Mouse (Mus musculus): Measurements from ENCODE around the gene Rab3a. TPM values are rescaled to one million over a fixed set of nuclear protein-coding genes. Genes with fewer than 3 reads are reported as not detected.

Gene Rab3a
- total RNA-seq, 1 experiment, result 4.3 TPM

GRCm38 (mm10) chr8:70768231-70768776 is 13.8 kb downstream of the Rab3a start:
- H3K4me1 ChIP-seq (ENCODE audit: control insufficient read depth in 2 of 2, insufficient read depth in 2 of 2, low read length in 2 of 2, poor library complexity in 1 of 2), result peaks cover 2 to 42% of the 10 kb centered on the region in 2 experiments; a peak in 3 of 4 replicates
- H3K36me3 ChIP-seq (ENCODE audit: control insufficient read depth, insufficient read depth, low read length, poor library complexity, severe bottlenecking), result peaks cover 37% of the 10 kb centered on the region; the same call in 1 of the 2 replicates
- peak overlapping the region; percentile 49 for H3K9ac ChIP-seq (ENCODE audit: insufficient read depth, low read depth, low read length, poor library complexity, severe bottlenecking)
- DNase-seq (ENCODE audit: low read depth, low spot score), result no peak
- H3K9me3 ChIP-seq (ENCODE audit: control insufficient read depth, insufficient read depth, low read depth, low read length), result no peaks in the 10 kb centered on the region
- in situ Hi-C loops (cut with MboI; ENCODE audit: low sequenced_read_pairs in 2 of 2, unreplicated experiment in 2 of 2), result no loop called here
- TF ChIP-seq ZNF384 (IDR thresholded peaks at IDR 0.05; ENCODE audit: low read depth, low read length) (no peak), HCFC1 (IDR thresholded peaks at IDR 0.05; ENCODE audit: borderline replicate concordance, insufficient read depth, low read length) (no peak), CHD2 (IDR thresholded peaks at IDR 0.05; ENCODE audit: low read depth, low read length) (no peak), ZC3H11A (IDR thresholded peaks at IDR 0.05; ENCODE audit: borderline replicate concordance, low read depth, low read length) (no peak), MAFK (IDR thresholded peaks at IDR 0.05; ENCODE audit: insufficient read depth, low read depth, low read length) (no peak)
- H3K4me3 ChIP-seq (ENCODE audit: insufficient read depth in 1 of 2, low read depth in 1 of 2, low read length in 2 of 2, poor library complexity in 1 of 2, severe bottlenecking in 1 of 2), result peak overlapping the region; percentile 27 to 37
- no peak overlapping the region for H3K27ac ChIP-seq (ENCODE audit: insufficient read depth, low read depth, low read length, poor library complexity, severe bottlenecking)

- Histone ChIP-seq H3K4me1 (ENCODE audit: control insufficient read depth in 2 of 2, insufficient read depth in 2 of 2, low read length in 2 of 2, poor library complexity in 1 of 2) (peaks cover 2 to 39% of the 10 kb centered on the region in 2 experiments; a peak in 3 of 4 replicates), H3K36me3 (ENCODE audit: control insufficient read depth, insufficient read depth, low read length, poor library complexity, severe bottlenecking) (peaks cover 32% of the 10 kb centered on the region; the same call in 1 of the 2 replicates), H3K27ac (ENCODE audit: insufficient read depth, low read depth, low read length, poor library complexity, severe bottlenecking) (no peak overlapping the region), H3K4me3 (ENCODE audit: insufficient read depth in 1 of 2, low read depth in 1 of 2, low read length in 2 of 2, poor library complexity in 1 of 2, severe bottlenecking in 1 of 2) (peak overlapping the region; percentile 27 to 37), H3K9ac (ENCODE audit: insufficient read depth, low read depth, low read length, poor library complexity, severe bottlenecking) (peak overlapping the region; percentile 49), H3K9me3 (ENCODE audit: control insufficient read depth, insufficient read depth, low read depth, low read length) (no peaks in the 10 kb centered on the region)
- no peak for DNase-seq (ENCODE audit: low read depth, low spot score)
- in situ Hi-C loops (cut with MboI; ENCODE audit: low sequenced_read_pairs in 2 of 2, unreplicated experiment in 2 of 2), result no loop called here
- TF ChIP-seq CHD2 (IDR thresholded peaks at IDR 0.05; ENCODE audit: low read depth, low read length) (no peak), ZNF384 (IDR thresholded peaks at IDR 0.05; ENCODE audit: low read depth, low read length) (no peak), MAFK (IDR thresholded peaks at IDR 0.05; ENCODE audit: insufficient read depth, low read depth, low read length) (no peak), HCFC1 (IDR thresholded peaks at IDR 0.05; ENCODE audit: borderline replicate concordance, insufficient read depth, low read length) (no peak), ZC3H11A (IDR thresholded peaks at IDR 0.05; ENCODE audit: borderline replicate concordance, low read depth, low read length) (no peak)
Observed at GRCm38 (mm10) chr8:70768956-70769355, 14.5 kb downstream of the Rab3a start.

GRCm38 (mm10) chr8:70769359-70769758 is 14.9 kb downstream of the Rab3a start:
- peak overlapping the region; percentile 27 to 37; a peak in 3 of 4 replicates for H3K4me3 ChIP-seq (ENCODE audit: insufficient read depth in 1 of 2, low read depth in 1 of 2, low read length in 2 of 2, poor library complexity in 1 of 2, severe bottlenecking in 1 of 2)
- peak overlapping the region; percentile 49 for H3K9ac ChIP-seq (ENCODE audit: insufficient read depth, low read depth, low read length, poor library complexity, severe bottlenecking)
- peak; percentile 97 for DNase-seq (ENCODE audit: low read depth, low spot score)
- H3K36me3 ChIP-seq (ENCODE audit: control insufficient read depth, insufficient read depth, low read length, poor library complexity, severe bottlenecking), result peaks cover 29% of the 10 kb centered on the region; the same call in 1 of the 2 replicates
- in situ Hi-C loops (cut with MboI; ENCODE audit: low sequenced_read_pairs in 2 of 2, unreplicated experiment in 2 of 2), result no loop called here
- TF ChIP-seq MAFK (IDR thresholded peaks at IDR 0.05; ENCODE audit: insufficient read depth, low read depth, low read length) (no peak), HCFC1 (IDR thresholded peaks at IDR 0.05; ENCODE audit: borderline replicate concordance, insufficient read depth, low read length) (peak; percentile 78), ZNF384 (IDR thresholded peaks at IDR 0.05; ENCODE audit: low read depth, low read length) (0 out of 2 replicates have a peak, but pooled peaks have one; percentile 59), ZC3H11A (IDR thresholded peaks at IDR 0.05; ENCODE audit: borderline replicate concordance, low read depth, low read length) (no peak), CHD2 (IDR thresholded peaks at IDR 0.05; ENCODE audit: low read depth, low read length) (no peak)
- H3K9me3 ChIP-seq (ENCODE audit: control insufficient read depth, insufficient read depth, low read depth, low read length), result no peaks in the 10 kb centered on the region
- peaks cover 2 to 39% of the 10 kb centered on the region in 2 experiments; a peak in 3 of 4 replicates for H3K4me1 ChIP-seq (ENCODE audit: control insufficient read depth in 2 of 2, insufficient read depth in 2 of 2, low read length in 2 of 2, poor library complexity in 1 of 2)
- no peak overlapping the region for H3K27ac ChIP-seq (ENCODE audit: insufficient read depth, low read depth, low read length, poor library complexity, severe bottlenecking)

- H3K4me1 ChIP-seq (ENCODE audit: control insufficient read depth in 2 of 2, insufficient read depth in 2 of 2, low read length in 2 of 2, poor library complexity in 1 of 2), result peaks cover 2 to 35% of the 10 kb centered on the region in 2 experiments; a peak in 3 of 4 replicates
- no peak overlapping the region for H3K4me3 ChIP-seq (ENCODE audit: insufficient read depth in 1 of 2, low read depth in 1 of 2, low read length in 2 of 2, poor library complexity in 1 of 2, severe bottlenecking in 1 of 2)
- no peak for DNase-seq (ENCODE audit: low read depth, low spot score)
- no peak overlapping the region for H3K27ac ChIP-seq (ENCODE audit: insufficient read depth, low read depth, low read length, poor library complexity, severe bottlenecking)
- in situ Hi-C loops (cut with MboI; ENCODE audit: low sequenced_read_pairs in 2 of 2, unreplicated experiment in 2 of 2), result no loop called here
- no peaks in the 10 kb centered on the region for H3K9me3 ChIP-seq (ENCODE audit: control insufficient read depth, insufficient read depth, low read depth, low read length)
- TF ChIP-seq ZC3H11A (IDR thresholded peaks at IDR 0.05; ENCODE audit: borderline replicate concordance, low read depth, low read length) (no peak), MAFK (IDR thresholded peaks at IDR 0.05; ENCODE audit: insufficient read depth, low read depth, low read length) (no peak), CHD2 (IDR thresholded peaks at IDR 0.05; ENCODE audit: low read depth, low read length) (no peak), HCFC1 (IDR thresholded peaks at IDR 0.05; ENCODE audit: borderline replicate concordance, insufficient read depth, low read length) (no peak), ZNF384 (IDR thresholded peaks at IDR 0.05; ENCODE audit: low read depth, low read length) (no peak)
- H3K9ac ChIP-seq (ENCODE audit: insufficient read depth, low read depth, low read length, poor library complexity, severe bottlenecking), result peak overlapping the region; percentile 17; the same call in 1 of the 2 replicates
- peaks cover 27% of the 10 kb centered on the region; the same call in 1 of the 2 replicates for H3K36me3 ChIP-seq (ENCODE audit: control insufficient read depth, insufficient read depth, low read length, poor library complexity, severe bottlenecking)
Observed at GRCm38 (mm10) chr8:70769858-70770257, 15.4 kb downstream of the Rab3a start.
